Mouse (Mus musculus): Measurements from ENCODE around the gene Sept3. TPM values are rescaled to one million over a fixed set of nuclear protein-coding genes. Genes with fewer than 3 reads are reported as not detected.

Gene Sept3
- total RNA-seq, 1 experiment, result 5.9 TPM

DNA sequence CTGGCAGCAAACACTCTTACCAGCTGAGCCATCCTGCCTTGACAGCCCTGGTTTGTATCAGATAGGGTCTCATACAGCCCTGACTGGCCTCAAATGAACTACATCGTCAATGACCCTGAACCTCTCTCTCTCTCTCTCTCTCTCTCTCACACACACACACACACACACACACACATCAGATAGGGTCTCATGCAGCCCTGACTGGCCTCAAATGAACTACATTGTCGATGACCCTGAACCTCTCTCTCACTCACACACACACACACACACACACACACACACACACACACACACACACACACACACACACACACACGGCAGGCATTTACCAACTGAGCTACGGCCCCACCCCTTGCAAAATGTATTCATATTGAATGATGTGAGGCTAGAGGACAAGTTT, 43.6 kb upstream of the Sept3 start:
- H3K4me1 ChIP-seq (ENCODE audit: control insufficient read depth in 2 of 2, insufficient read depth in 2 of 2, low read length in 2 of 2, poor library complexity in 1 of 2), result peaks cover 6 to 24% of the 10 kb centered on the region in 2 experiments
- no peak for DNase-seq (ENCODE audit: low read depth, low spot score)
- no peak overlapping the region for H3K4me3 ChIP-seq (ENCODE audit: insufficient read depth in 1 of 2, low read depth in 1 of 2, low read length in 2 of 2, poor library complexity in 1 of 2, severe bottlenecking in 1 of 2)
- in situ Hi-C loops (cut with MboI; ENCODE audit: low sequenced_read_pairs in 2 of 2, unreplicated experiment in 2 of 2), result loop anchor here (10.0 to 25.0 kb wide), 3 partner anchors 86 to 169 kb away; partner anchors contain the start of genes Mei1 (in 2 of the 2), 4930407I10Rik (in 1 of the 2) and Srebf2 (in 1 of the 2)
- H3K9ac ChIP-seq (ENCODE audit: insufficient read depth, low read depth, low read length, poor library complexity, severe bottlenecking), result no peak overlapping the region
- no peak overlapping the region for H3K27ac ChIP-seq (ENCODE audit: insufficient read depth, low read depth, low read length, poor library complexity, severe bottlenecking)
- no peak for TF ChIP-seq MAFK (IDR thresholded peaks at IDR 0.05; ENCODE audit: insufficient read depth, low read depth, low read length)
- no peak for TF ChIP-seq ZNF384 (IDR thresholded peaks at IDR 0.05; ENCODE audit: low read depth, low read length)
- TF ChIP-seq HCFC1 (IDR thresholded peaks at IDR 0.05; ENCODE audit: borderline replicate concordance, insufficient read depth, low read length), result no peak
- TF ChIP-seq CHD2 (IDR thresholded peaks at IDR 0.05; ENCODE audit: low read depth, low read length), result no peak
- TF ChIP-seq ZC3H11A (IDR thresholded peaks at IDR 0.05; ENCODE audit: borderline replicate concordance, low read depth, low read length), result no peak
- H3K9me3 ChIP-seq (ENCODE audit: control insufficient read depth, insufficient read depth, low read depth, low read length), result no peaks in the 10 kb centered on the region
- H3K36me3 ChIP-seq (ENCODE audit: control insufficient read depth, insufficient read depth, low read length, poor library complexity, severe bottlenecking), result peaks cover 20% of the 10 kb centered on the region; the same call in 1 of the 2 replicates

DNA sequence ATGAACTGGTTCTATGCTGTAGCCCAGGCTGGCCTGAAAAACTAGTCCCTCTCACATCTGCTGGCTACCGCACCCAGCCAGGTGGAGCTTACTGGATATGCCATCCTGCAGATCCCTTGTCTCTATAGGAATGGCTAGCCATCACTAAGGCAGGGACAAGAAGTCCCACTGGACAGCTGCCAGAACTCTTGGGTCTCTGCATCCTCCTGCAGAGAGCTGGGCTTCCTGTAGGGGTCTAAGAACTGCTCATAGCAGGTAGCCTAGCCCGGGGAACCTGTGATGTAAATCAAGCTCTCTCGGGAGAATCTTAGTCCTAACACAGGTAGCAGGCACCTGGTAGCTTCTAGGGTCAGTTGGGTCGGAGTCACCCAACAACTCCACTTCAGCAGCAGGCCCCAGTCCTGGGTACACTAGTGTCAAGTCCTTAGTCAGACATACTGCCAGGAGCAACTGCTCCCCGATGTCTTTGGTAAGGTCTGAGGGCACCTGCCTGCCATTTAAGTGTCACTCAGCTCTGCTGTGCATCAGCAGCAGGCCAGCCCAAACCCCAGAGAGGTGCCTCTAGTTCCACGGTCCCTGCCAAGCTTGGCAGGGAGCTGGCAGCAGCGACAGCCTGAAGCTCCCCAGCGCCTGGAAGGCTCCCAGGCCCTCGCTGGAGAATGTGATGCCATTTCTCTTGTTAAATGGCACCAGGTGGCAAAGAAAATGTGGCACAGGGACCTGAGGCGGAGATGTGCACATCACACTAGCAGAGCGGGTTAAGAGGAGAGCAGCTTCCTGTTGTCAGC, 42.9 kb upstream of the Sept3 start:
- no peak for DNase-seq (ENCODE audit: low read depth, low spot score)
- TF ChIP-seq MAFK (IDR thresholded peaks at IDR 0.05; ENCODE audit: insufficient read depth, low read depth, low read length), result no peak
- no peak for TF ChIP-seq HCFC1 (IDR thresholded peaks at IDR 0.05; ENCODE audit: borderline replicate concordance, insufficient read depth, low read length)
- no peak for TF ChIP-seq ZC3H11A (IDR thresholded peaks at IDR 0.05; ENCODE audit: borderline replicate concordance, low read depth, low read length)
- no peak for TF ChIP-seq CHD2 (IDR thresholded peaks at IDR 0.05; ENCODE audit: low read depth, low read length)
- TF ChIP-seq ZNF384 (IDR thresholded peaks at IDR 0.05; ENCODE audit: low read depth, low read length), result no peak
- Histone ChIP-seq H3K9me3 (ENCODE audit: control insufficient read depth, insufficient read depth, low read depth, low read length) (no peaks in the 10 kb centered on the region), H3K36me3 (ENCODE audit: control insufficient read depth, insufficient read depth, low read length, poor library complexity, severe bottlenecking) (peaks cover 21% of the 10 kb centered on the region; the same call in 1 of the 2 replicates), H3K4me1 (ENCODE audit: control insufficient read depth in 2 of 2, insufficient read depth in 2 of 2, low read length in 2 of 2, poor library complexity in 1 of 2) (peaks cover 6 to 24% of the 10 kb centered on the region in 2 experiments), H3K9ac (ENCODE audit: insufficient read depth, low read depth, low read length, poor library complexity, severe bottlenecking) (no peak overlapping the region), H3K4me3 (ENCODE audit: insufficient read depth in 1 of 2, low read depth in 1 of 2, low read length in 2 of 2, poor library complexity in 1 of 2, severe bottlenecking in 1 of 2) (no peak overlapping the region), H3K27ac (ENCODE audit: insufficient read depth, low read depth, low read length, poor library complexity, severe bottlenecking) (no peak overlapping the region)
- in situ Hi-C loops (cut with MboI; ENCODE audit: low sequenced_read_pairs in 2 of 2, unreplicated experiment in 2 of 2), result loop anchor here (10.0 to 25.0 kb wide), 3 partner anchors 87 to 169 kb away; partner anchors contain the start of genes Mei1 (in 2 of the 2), 4930407I10Rik (in 1 of the 2) and Srebf2 (in 1 of the 2)

DNA sequence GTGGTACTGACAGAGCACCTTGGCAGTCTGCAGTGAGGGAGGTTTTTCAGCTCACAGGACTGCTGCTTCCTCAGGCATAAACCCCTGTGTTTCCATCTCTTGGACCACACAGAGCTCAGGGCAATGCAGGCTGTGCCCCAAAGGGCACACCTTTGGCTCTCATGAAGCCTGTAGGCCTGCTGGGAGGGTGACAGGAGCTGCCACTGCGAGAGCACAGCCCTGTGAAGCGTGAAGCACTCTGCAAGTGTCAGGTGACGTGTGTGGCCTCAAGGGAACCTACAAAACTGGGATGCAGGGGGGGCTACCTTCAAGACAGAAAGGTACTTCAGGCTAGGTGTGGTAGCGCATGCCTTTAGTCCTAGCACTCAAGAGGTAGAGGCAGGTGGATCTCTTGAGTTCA, 42.0 kb upstream of the Sept3 start:
- in situ Hi-C loops (cut with MboI; ENCODE audit: low sequenced_read_pairs in 2 of 2, unreplicated experiment in 2 of 2), result loop anchor here (10.0 to 25.0 kb wide), 3 partner anchors 88 to 170 kb away; partner anchors contain the start of genes Mei1 (in 2 of the 2), 4930407I10Rik (in 1 of the 2) and Srebf2 (in 1 of the 2)
- Histone ChIP-seq H3K27ac (ENCODE audit: insufficient read depth, low read depth, low read length, poor library complexity, severe bottlenecking) (no peak overlapping the region), H3K9me3 (ENCODE audit: control insufficient read depth, insufficient read depth, low read depth, low read length) (no peaks in the 10 kb centered on the region), H3K9ac (ENCODE audit: insufficient read depth, low read depth, low read length, poor library complexity, severe bottlenecking) (no peak overlapping the region), H3K4me1 (ENCODE audit: control insufficient read depth in 2 of 2, insufficient read depth in 2 of 2, low read length in 2 of 2, poor library complexity in 1 of 2) (peaks cover 6 to 24% of the 10 kb centered on the region in 2 experiments), H3K4me3 (ENCODE audit: insufficient read depth in 1 of 2, low read depth in 1 of 2, low read length in 2 of 2, poor library complexity in 1 of 2, severe bottlenecking in 1 of 2) (no peak overlapping the region), H3K36me3 (ENCODE audit: control insufficient read depth, insufficient read depth, low read length, poor library complexity, severe bottlenecking) (peaks cover 27% of the 10 kb centered on the region; the same call in 1 of the 2 replicates)
- TF ChIP-seq ZNF384 (IDR thresholded peaks at IDR 0.05; ENCODE audit: low read depth, low read length), result no peak
- no peak for TF ChIP-seq MAFK (IDR thresholded peaks at IDR 0.05; ENCODE audit: insufficient read depth, low read depth, low read length)
- TF ChIP-seq CHD2 (IDR thresholded peaks at IDR 0.05; ENCODE audit: low read depth, low read length), result no peak
- TF ChIP-seq ZC3H11A (IDR thresholded peaks at IDR 0.05; ENCODE audit: borderline replicate concordance, low read depth, low read length), result no peak
- no peak for TF ChIP-seq HCFC1 (IDR thresholded peaks at IDR 0.05; ENCODE audit: borderline replicate concordance, insufficient read depth, low read length)
- DNase-seq (ENCODE audit: low read depth, low spot score), result no peak

DNA sequence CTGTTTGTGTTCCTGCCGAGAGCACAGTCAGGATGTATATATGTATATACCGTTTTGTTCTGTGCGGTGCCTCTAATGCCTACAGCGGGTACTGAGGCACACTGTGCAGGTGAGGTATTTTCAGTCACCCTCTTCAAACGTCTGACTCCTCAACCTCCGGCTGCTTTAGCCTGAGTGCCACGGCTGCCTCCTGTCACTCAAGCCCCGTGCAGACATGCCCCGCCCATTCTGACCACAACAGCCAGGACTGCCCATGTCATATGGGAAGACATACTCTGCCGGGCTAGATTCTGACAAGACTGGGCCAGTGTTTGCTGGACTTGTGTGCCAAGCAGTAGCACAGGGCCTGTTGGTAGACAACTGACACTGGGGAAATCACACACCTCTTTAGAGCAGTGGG, 39.0 kb upstream of the Sept3 start:
- Histone ChIP-seq H3K27ac (ENCODE audit: insufficient read depth, low read depth, low read length, poor library complexity, severe bottlenecking) (no peak overlapping the region), H3K36me3 (ENCODE audit: control insufficient read depth, insufficient read depth, low read length, poor library complexity, severe bottlenecking) (peaks cover 42% of the 10 kb centered on the region; the same call in 1 of the 2 replicates)
- no peak for DNase-seq (ENCODE audit: low read depth, low spot score)

More for the DNA sequence above, 39.0 kb upstream of the Sept3 start:
- in situ Hi-C loops (cut with MboI; ENCODE audit: low sequenced_read_pairs in 2 of 2, unreplicated experiment in 2 of 2), result loop anchor here (5.0 to 25.0 kb wide), 4 partner anchors 91 to 173 kb away; partner anchors contain the start of genes Mei1 (in 2 of the 2), 4930407I10Rik (in 1 of the 2) and Srebf2 (in 1 of the 2)
- TF ChIP-seq HCFC1 (IDR thresholded peaks at IDR 0.05; ENCODE audit: borderline replicate concordance, insufficient read depth, low read length) (no peak), CHD2 (IDR thresholded peaks at IDR 0.05; ENCODE audit: low read depth, low read length) (no peak), MAFK (IDR thresholded peaks at IDR 0.05; ENCODE audit: insufficient read depth, low read depth, low read length) (no peak), ZC3H11A (IDR thresholded peaks at IDR 0.05; ENCODE audit: borderline replicate concordance, low read depth, low read length) (no peak), ZNF384 (IDR thresholded peaks at IDR 0.05; ENCODE audit: low read depth, low read length) (no peak)
- no peak overlapping the region for H3K9ac ChIP-seq (ENCODE audit: insufficient read depth, low read depth, low read length, poor library complexity, severe bottlenecking)
- H3K9me3 ChIP-seq (ENCODE audit: control insufficient read depth, insufficient read depth, low read depth, low read length), result no peaks in the 10 kb centered on the region
- H3K4me3 ChIP-seq (ENCODE audit: insufficient read depth in 1 of 2, low read depth in 1 of 2, low read length in 2 of 2, poor library complexity in 1 of 2, severe bottlenecking in 1 of 2), result no peak overlapping the region
- peaks cover 4 to 9% of the 10 kb centered on the region in 2 experiments for H3K4me1 ChIP-seq (ENCODE audit: control insufficient read depth in 2 of 2, insufficient read depth in 2 of 2, low read length in 2 of 2, poor library complexity in 1 of 2)
